Mouse (Mus musculus): ENCODE data around the gene Fam120b. TPM values are rescaled to one million over a fixed set of nuclear protein-coding genes. Genes with fewer than 3 reads are reported as not detected.

Gene Fam120b
- polyA plus RNA-seq, 1 experiment, result 13.0 TPM

DNA sequence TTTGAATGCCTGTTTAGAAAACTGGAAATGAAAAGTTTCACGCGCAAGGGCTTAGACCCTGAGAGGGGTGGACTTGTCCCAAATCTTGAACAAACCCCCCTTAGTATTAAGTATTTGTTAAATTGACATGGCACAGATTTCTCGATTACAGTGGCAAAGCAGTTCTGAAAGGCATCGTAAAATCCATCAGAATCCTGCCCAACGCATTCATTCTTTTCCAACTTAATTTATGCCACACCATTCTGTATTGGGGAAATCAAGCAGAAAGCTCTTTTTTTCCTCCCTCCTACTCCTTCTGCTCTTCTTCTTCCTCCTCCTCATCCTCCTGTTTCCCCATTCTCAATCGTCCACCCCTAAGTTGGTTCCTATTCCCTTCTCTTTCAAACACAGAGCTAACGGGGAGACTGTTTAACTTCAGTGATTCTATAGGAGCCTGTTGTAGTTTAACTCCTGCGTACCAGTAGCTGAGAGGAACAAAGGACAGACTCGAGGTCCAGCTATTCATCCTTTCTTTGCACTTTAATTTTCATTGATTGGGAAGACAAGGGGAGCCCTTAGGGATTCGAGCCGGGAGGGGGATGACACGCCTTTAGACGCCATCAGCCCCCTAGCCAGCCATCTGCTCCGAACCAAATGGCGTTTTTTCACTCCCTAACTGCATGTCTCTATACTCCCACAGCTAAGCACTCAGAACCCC lies 17.4 kb upstream of the Fam120b start:
- DNase-seq, result no peak
- Histone ChIP-seq H3K4me1 (replicated peaks; ENCODE audit: control insufficient read depth, insufficient read depth, low read length) (peaks cover 11% of the 10 kb centered on the region), H3K27me3 (ENCODE audit: control insufficient read depth, insufficient read depth, low read length) (peaks cover 26% of the 10 kb centered on the region), H3K36me3 (ENCODE audit: control insufficient read depth, insufficient read depth, low read length) (no peaks in the 10 kb centered on the region), H3K4me3 (ENCODE audit: control insufficient read depth, insufficient read depth, low read length) (no peak overlapping the region), H3K27ac (ENCODE audit: control insufficient read depth, insufficient read depth, low read length) (no peak overlapping the region)
- WGBS, result 30% methylated on average over 15 of the region's 15 CpGs
- TF ChIP-seq CTCF (IDR thresholded peaks at IDR 0.05; ENCODE audit: borderline replicate concordance, control insufficient read depth, extremely low read depth, insufficient read depth, low read length, poor library complexity) (no peak), POLR2A (IDR thresholded peaks at IDR 0.05; ENCODE audit: control insufficient read depth, extremely low read depth, insufficient read depth, low read length, poor library complexity) (no peak)

DNA sequence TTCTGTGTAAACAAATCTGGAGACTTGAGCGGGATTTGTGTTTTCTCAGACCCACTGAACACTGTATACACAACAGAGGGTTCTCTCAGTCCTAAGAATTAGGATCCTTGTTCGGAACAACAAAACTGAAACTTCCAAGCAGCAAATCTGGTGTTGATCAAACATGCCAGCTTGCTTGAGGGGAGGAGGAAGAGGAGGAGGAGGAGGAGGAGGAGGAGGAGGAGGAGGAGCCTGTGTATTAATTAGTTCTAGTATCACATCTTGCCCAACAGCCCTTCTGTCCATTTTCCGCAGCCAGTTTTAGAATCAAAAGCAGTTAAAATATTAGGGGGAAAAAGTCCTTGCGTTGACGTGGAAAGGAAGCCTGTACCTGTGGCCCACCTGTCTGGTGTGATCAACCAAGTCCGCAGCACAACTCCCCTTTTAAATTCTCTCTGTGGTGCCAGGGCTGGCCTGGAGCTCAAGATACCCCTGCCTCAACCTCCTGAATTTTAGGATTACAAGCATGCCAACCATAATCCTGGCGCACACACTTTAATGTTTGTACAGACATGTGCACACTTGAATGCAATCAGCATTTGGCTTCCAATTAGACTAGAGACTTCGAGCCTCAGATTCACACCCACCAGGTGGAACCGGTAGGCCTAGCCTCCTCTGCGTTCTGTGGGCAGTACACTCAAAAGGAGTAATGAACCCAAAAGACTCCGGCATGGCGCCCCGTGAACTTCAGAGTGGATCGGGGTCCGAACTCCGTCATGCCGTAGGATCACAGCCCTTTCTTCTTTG lies 16.1 kb upstream of the Fam120b start:
- peaks cover 11% of the 10 kb centered on the region for H3K4me1 ChIP-seq (replicated peaks; ENCODE audit: control insufficient read depth, insufficient read depth, low read length)
- 27% methylated on average over 17 of the region's 17 CpGs for WGBS
- no peak for TF ChIP-seq CTCF (IDR thresholded peaks at IDR 0.05; ENCODE audit: borderline replicate concordance, control insufficient read depth, extremely low read depth, insufficient read depth, low read length, poor library complexity)
- no peak for TF ChIP-seq POLR2A (IDR thresholded peaks at IDR 0.05; ENCODE audit: control insufficient read depth, extremely low read depth, insufficient read depth, low read length, poor library complexity)
- H3K36me3 ChIP-seq (ENCODE audit: control insufficient read depth, insufficient read depth, low read length), result no peaks in the 10 kb centered on the region
- DNase-seq, result no peak
- H3K27me3 ChIP-seq (ENCODE audit: control insufficient read depth, insufficient read depth, low read length), result peaks cover 26% of the 10 kb centered on the region
- H3K4me3 ChIP-seq (ENCODE audit: control insufficient read depth, insufficient read depth, low read length), result no peak overlapping the region
- no peak overlapping the region for H3K27ac ChIP-seq (ENCODE audit: control insufficient read depth, insufficient read depth, low read length)

GRCm38 (mm10) chr17:15380641-15381051 lies 15.4 kb upstream of the Fam120b start:
- peak; percentile 28 for DNase-seq
- 4% methylated on average over 27 of the region's 27 CpGs for WGBS
- peak overlapping the region; percentile 7; the same call in 1 of the 2 replicates for H3K4me3 ChIP-seq (ENCODE audit: control insufficient read depth, insufficient read depth, low read length)

DNA sequence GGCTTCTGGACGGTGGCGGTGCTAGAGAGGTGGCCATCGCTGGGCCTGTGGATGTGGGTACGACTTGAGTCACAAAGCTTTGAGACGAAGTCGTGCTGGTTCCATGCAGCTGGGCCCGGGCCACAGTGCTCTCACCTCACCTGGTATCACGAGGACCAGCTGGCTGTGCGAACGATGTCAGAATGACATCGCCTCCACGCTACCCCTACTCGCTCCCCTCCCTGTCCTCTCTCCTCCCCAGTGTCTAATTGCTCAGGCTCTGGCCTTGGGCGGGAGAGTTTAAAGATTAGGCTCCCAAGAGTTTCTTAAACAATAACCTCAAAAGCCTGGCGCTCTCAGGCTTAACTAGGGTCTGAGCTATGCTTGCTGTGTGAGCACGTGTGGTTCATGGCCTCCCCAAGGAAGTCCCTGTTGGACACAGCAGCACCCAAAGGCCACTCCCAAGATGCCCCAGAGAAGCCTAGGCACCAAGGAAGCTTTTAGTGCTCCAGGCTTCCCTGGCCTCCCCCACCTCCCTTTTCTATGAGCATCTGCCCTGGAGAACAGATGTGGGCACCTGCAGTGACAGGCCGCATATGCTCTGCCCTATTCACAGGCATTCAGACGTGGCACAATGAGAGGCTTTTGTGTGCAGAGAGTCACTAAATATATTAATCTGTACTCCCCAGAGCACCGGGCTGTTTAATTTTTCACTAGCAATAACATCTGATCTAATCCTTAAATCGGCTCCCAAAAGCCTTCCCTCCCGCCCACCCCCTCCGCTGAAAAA lies 14.7 kb upstream of the Fam120b start:
- TF ChIP-seq POLR2A (IDR thresholded peaks at IDR 0.05; ENCODE audit: control insufficient read depth, extremely low read depth, insufficient read depth, low read length, poor library complexity), result no peak
- TF ChIP-seq CTCF (IDR thresholded peaks at IDR 0.05; ENCODE audit: borderline replicate concordance, control insufficient read depth, extremely low read depth, insufficient read depth, low read length, poor library complexity), result no peak
- 44% methylated on average over 22 of the region's 22 CpGs for WGBS
- DNase-seq, result no peak
- peaks cover 5% of the 10 kb centered on the region; the same call in 1 of the 2 replicates for H3K4me1 ChIP-seq (replicated peaks; ENCODE audit: control insufficient read depth, insufficient read depth, low read length)
- no peak overlapping the region for H3K4me3 ChIP-seq (ENCODE audit: control insufficient read depth, insufficient read depth, low read length)
- no peak overlapping the region for H3K27ac ChIP-seq (ENCODE audit: control insufficient read depth, insufficient read depth, low read length)
- no peaks in the 10 kb centered on the region for H3K36me3 ChIP-seq (ENCODE audit: control insufficient read depth, insufficient read depth, low read length)
- peaks cover 25% of the 10 kb centered on the region for H3K27me3 ChIP-seq (ENCODE audit: control insufficient read depth, insufficient read depth, low read length)

More at GRCm38 (mm10) chr17:15380641-15381051, 15.4 kb upstream of the Fam120b start:
- peaks cover 10% of the 10 kb centered on the region for H3K4me1 ChIP-seq (replicated peaks; ENCODE audit: control insufficient read depth, insufficient read depth, low read length)
- H3K36me3 ChIP-seq (ENCODE audit: control insufficient read depth, insufficient read depth, low read length), result no peaks in the 10 kb centered on the region
- H3K27me3 ChIP-seq (ENCODE audit: control insufficient read depth, insufficient read depth, low read length), result peaks cover 26% of the 10 kb centered on the region
- TF ChIP-seq CTCF (IDR thresholded peaks at IDR 0.05; ENCODE audit: borderline replicate concordance, control insufficient read depth, extremely low read depth, insufficient read depth, low read length, poor library complexity) (no peak), POLR2A (IDR thresholded peaks at IDR 0.05; ENCODE audit: control insufficient read depth, extremely low read depth, insufficient read depth, low read length, poor library complexity) (no peak)
- no peak overlapping the region for H3K27ac ChIP-seq (ENCODE audit: control insufficient read depth, insufficient read depth, low read length)

- Histone ChIP-seq H3K27me3 (ENCODE audit: control insufficient read depth, insufficient read depth, low read length) (peaks cover 18% of the 10 kb centered on the region), H3K4me1 (replicated peaks; ENCODE audit: control insufficient read depth, insufficient read depth, low read length) (no peaks in the 10 kb centered on the region), H3K4me3 (ENCODE audit: control insufficient read depth, insufficient read depth, low read length) (no peak overlapping the region), H3K36me3 (ENCODE audit: control insufficient read depth, insufficient read depth, low read length) (no peaks in the 10 kb centered on the region), H3K27ac (ENCODE audit: control insufficient read depth, insufficient read depth, low read length) (no peak overlapping the region)
- WGBS, result 65% methylated on average over 7 of the region's 7 CpGs
- no peak for DNase-seq
- TF ChIP-seq CTCF (IDR thresholded peaks at IDR 0.05; ENCODE audit: borderline replicate concordance, control insufficient read depth, extremely low read depth, insufficient read depth, low read length, poor library complexity) (no peak), POLR2A (IDR thresholded peaks at IDR 0.05; ENCODE audit: control insufficient read depth, extremely low read depth, insufficient read depth, low read length, poor library complexity) (no peak)
Measured at GRCm38 (mm10) chr17:15381869-15382660, 13.9 kb upstream of the Fam120b start.
